Mouse (Mus musculus): ENCODE data around the gene Gga1. TPM values are rescaled to one million over a fixed set of nuclear protein-coding genes. Genes with fewer than 3 reads are reported as not detected.
A peak's percentile ranks its signal among the peaks of the same experiment; 100 is the strongest.

The Gga1 gene
- polyA plus RNA-seq, 1 experiment from 2014 or later = 31.7 TPM

GRCm38 (mm10) chr15:78930192-78930706, 53.3 kb downstream of the Gga1 start:
- Histone ChIP-seq H3K4me2 (ENCODE audit: low read depth, low read length) (no peak overlapping the region), H3K36me3 (ENCODE audit: control insufficient read depth, insufficient read depth, low read length) (no peaks in the 10 kb centered on the region), H3K4me3 (ENCODE audit: low read depth, low read length) (no peak overlapping the region), H3K9me3 (ENCODE audit: control insufficient read depth, low read length) (no peaks in the 10 kb centered on the region), H3K9ac (replicated peaks; ENCODE audit: low read depth, low read length) (no peak overlapping the region), H3K27me3 (ENCODE audit: control insufficient read depth, insufficient read depth, low read length) (no peaks in the 10 kb centered on the region), H3K4me1 (ENCODE audit: control insufficient read depth, insufficient read depth, low read length) (peaks cover 8% of the 10 kb centered on the region; the same call in 1 of the 2 replicates), H3K27ac (ENCODE audit: low read depth, low read length) (no peak overlapping the region)
- no peak for ATAC-seq (ENCODE audit: low read depth)
- 93% methylated on average over 6 of the region's 6 CpGs for WGBS

DNA sequence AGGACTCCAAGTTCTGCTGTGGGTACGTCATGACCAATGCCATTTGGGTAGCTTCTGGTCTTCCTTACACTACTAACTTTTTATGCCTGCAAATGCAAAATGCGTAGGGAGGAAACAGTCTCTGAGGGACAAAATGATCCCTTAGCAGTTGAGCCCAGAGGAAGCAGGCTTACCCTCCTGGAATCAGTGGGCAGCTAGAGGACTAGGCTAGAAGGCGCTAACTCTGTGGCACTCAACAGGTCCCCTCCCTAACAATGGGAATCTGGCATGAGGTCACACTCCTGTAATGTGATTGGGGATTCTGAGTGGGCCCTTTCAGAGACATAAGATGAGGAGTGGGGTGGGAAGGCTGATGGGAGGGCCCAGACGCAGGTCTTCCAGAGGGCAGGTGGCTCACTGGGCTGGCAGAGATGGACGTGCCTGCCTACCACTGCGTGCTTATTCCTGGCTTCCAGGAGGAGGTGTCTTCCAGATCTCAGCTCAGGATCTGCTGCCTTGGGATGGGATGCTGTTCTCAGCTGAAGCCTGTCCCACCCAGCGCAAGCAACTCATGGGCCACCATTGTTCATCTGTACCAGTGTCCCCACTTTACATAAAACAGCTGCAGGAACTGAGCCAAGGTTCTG, 53.9 kb downstream of the Gga1 start:
- no peaks in the 10 kb centered on the region for H3K9me3 ChIP-seq (ENCODE audit: control insufficient read depth, low read length)
- H3K4me2 ChIP-seq (ENCODE audit: low read depth, low read length) = no peak overlapping the region
- no peak overlapping the region for H3K9ac ChIP-seq (replicated peaks; ENCODE audit: low read depth, low read length)
- H3K27me3 ChIP-seq (ENCODE audit: control insufficient read depth, insufficient read depth, low read length) = no peaks in the 10 kb centered on the region
- no peaks in the 10 kb centered on the region for H3K36me3 ChIP-seq (ENCODE audit: control insufficient read depth, insufficient read depth, low read length)
- H3K4me1 ChIP-seq (ENCODE audit: control insufficient read depth, insufficient read depth, low read length) = peaks cover 11% of the 10 kb centered on the region
- no peak overlapping the region for H3K27ac ChIP-seq (ENCODE audit: low read depth, low read length)
- H3K4me3 ChIP-seq (ENCODE audit: low read depth, low read length) = no peak overlapping the region
- ATAC-seq (ENCODE audit: low read depth) = no peak
- WGBS = 92% methylated on average over 7 of the region's 7 CpGs

DNA sequence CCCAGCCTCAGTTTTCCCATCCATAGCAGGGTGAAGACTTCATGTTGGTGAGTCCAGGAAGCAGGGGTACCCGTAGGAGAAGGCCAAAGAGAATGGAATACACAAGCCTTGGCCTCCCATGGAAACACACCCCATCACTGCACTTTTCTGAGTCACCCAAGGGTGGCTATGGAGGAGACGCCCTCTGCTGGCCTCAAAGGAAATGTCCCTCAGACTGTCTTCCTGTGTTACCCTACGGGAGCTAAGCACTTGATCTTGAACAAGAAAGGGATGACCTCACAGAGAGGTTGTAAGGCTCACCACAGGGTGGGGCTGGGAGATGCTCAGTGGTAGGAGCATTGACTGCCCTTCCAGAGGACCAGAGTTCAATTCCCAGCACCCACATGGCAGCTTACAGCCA, 54.6 kb downstream of the Gga1 start:
- whole genome bisulfite sequencing = 19% methylated on average over 3 of the region's 3 CpGs

GRCm38 (mm10) chr15:78934784-78935320, 57.9 kb downstream of the Gga1 start, which contains the start of gene Nol12:
Gene Nol12, plus strand, starts transcription at chr15:78934933.
- WGBS = under 1% methylated on average over 41 of the region's 42 CpGs

More for the DNA sequence above, 54.6 kb downstream of the Gga1 start:
- no peak overlapping the region for H3K4me2 ChIP-seq (ENCODE audit: low read depth, low read length)
- no peaks in the 10 kb centered on the region for H3K9me3 ChIP-seq (ENCODE audit: control insufficient read depth, low read length)
- no peak overlapping the region for H3K27ac ChIP-seq (ENCODE audit: low read depth, low read length)
- H3K4me3 ChIP-seq (ENCODE audit: low read depth, low read length) = no peak overlapping the region
- peaks cover 12% of the 10 kb centered on the region for H3K4me1 ChIP-seq (ENCODE audit: control insufficient read depth, insufficient read depth, low read length)
- no peaks in the 10 kb centered on the region for H3K36me3 ChIP-seq (ENCODE audit: control insufficient read depth, insufficient read depth, low read length)
- ATAC-seq (ENCODE audit: low read depth) = no peak
- H3K27me3 ChIP-seq (ENCODE audit: control insufficient read depth, insufficient read depth, low read length) = no peaks in the 10 kb centered on the region
- H3K9ac ChIP-seq (replicated peaks; ENCODE audit: low read depth, low read length) = no peak overlapping the region

DNA sequence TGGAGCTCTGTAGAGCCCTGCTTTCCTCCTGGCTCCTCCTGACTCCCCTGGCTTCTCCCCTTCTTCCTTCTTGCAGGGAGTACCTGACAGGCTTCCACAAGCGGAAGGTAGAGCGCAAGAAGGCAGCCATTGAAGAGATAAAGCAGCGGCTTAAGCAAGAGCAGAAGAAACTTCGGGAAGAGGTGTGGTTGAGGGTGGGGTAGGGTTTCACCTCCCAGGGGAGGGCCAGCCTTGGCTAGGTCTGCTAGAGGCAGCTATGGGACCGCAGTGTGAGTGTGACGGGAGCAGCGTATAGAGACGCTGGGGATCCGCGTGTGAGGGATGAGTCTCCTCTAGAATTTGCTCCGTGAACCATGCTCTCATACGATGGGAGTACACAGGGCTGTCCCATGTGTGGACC, 59.4 kb downstream of the Gga1 start:
- H3K27ac ChIP-seq (ENCODE audit: low read depth, low read length) = no peak overlapping the region
- no peak overlapping the region for H3K4me2 ChIP-seq (ENCODE audit: low read depth, low read length)
- H3K27me3 ChIP-seq (ENCODE audit: control insufficient read depth, insufficient read depth, low read length) = no peaks in the 10 kb centered on the region
- H3K4me1 ChIP-seq (ENCODE audit: control insufficient read depth, insufficient read depth, low read length) = peaks cover 12% of the 10 kb centered on the region
- H3K36me3 ChIP-seq (ENCODE audit: control insufficient read depth, insufficient read depth, low read length) = peaks cover 27% of the 10 kb centered on the region
- 94% methylated on average over 12 of the region's 12 CpGs for WGBS
- H3K4me3 ChIP-seq (ENCODE audit: low read depth, low read length) = no peak overlapping the region
- H3K9me3 ChIP-seq (ENCODE audit: control insufficient read depth, low read length) = no peaks in the 10 kb centered on the region
- no peak for ATAC-seq (ENCODE audit: low read depth)
- no peak overlapping the region for H3K9ac ChIP-seq (replicated peaks; ENCODE audit: low read depth, low read length)

More at GRCm38 (mm10) chr15:78934784-78935320, 57.9 kb downstream of the Gga1 start, which contains the start of gene Nol12:
- Histone ChIP-seq H3K4me1 (ENCODE audit: control insufficient read depth, insufficient read depth, low read length) (peaks cover 12% of the 10 kb centered on the region), H3K4me3 (ENCODE audit: low read depth, low read length) (peak within 1 kb of the TSS; percentile 51), H3K9ac (replicated peaks; ENCODE audit: low read depth, low read length) (peak within 1 kb of the TSS; percentile 68), H3K4me2 (ENCODE audit: low read depth, low read length) (peak within 1 kb of the TSS; percentile 73), H3K36me3 (ENCODE audit: control insufficient read depth, insufficient read depth, low read length) (peaks cover 13% of the 10 kb centered on the region), H3K27me3 (ENCODE audit: control insufficient read depth, insufficient read depth, low read length) (no peaks in the 10 kb centered on the region), H3K27ac (ENCODE audit: low read depth, low read length) (peak within 1 kb of the TSS; percentile 80), H3K9me3 (ENCODE audit: control insufficient read depth, low read length) (no peaks in the 10 kb centered on the region)
- ATAC-seq (ENCODE audit: low read depth) = peak; percentile 91

DNA sequence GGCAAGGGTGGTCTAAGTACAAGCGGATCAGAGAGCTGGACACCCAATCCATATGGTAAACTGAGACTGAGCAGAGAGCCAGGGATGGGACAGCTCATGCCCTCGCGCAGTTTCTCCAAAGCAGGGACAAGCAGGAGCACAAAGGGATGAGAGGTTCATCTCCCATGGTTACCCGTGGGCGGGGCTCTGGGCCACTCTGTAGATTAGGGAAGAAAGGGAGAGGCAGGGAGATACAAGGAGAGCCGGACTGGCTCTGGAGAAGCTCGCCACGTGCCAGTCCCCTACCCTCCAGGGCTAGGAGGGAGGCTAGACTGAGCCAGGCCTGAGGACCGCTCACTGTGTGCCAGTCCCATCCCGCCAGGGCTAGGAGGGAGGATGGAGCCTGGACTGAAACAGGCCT, 60.3 kb downstream of the Gga1 start:
- WGBS = 89% methylated on average over 10 of the region's 10 CpGs
- peaks cover 27% of the 10 kb centered on the region for H3K36me3 ChIP-seq (ENCODE audit: control insufficient read depth, insufficient read depth, low read length)
- H3K4me1 ChIP-seq (ENCODE audit: control insufficient read depth, insufficient read depth, low read length) = peaks cover 12% of the 10 kb centered on the region
- no peak for ATAC-seq (ENCODE audit: low read depth)
- H3K4me3 ChIP-seq (ENCODE audit: low read depth, low read length) = no peak overlapping the region
- 0 out of 2 replicates have a peak overlapping the region, but pooled peaks have one; percentile 21 for H3K9ac ChIP-seq (replicated peaks; ENCODE audit: low read depth, low read length)
- H3K27me3 ChIP-seq (ENCODE audit: control insufficient read depth, insufficient read depth, low read length) = no peaks in the 10 kb centered on the region
- H3K27ac ChIP-seq (ENCODE audit: low read depth, low read length) = no peak overlapping the region
- no peaks in the 10 kb centered on the region for H3K9me3 ChIP-seq (ENCODE audit: control insufficient read depth, low read length)
- H3K4me2 ChIP-seq (ENCODE audit: low read depth, low read length) = no peak overlapping the region

DNA sequence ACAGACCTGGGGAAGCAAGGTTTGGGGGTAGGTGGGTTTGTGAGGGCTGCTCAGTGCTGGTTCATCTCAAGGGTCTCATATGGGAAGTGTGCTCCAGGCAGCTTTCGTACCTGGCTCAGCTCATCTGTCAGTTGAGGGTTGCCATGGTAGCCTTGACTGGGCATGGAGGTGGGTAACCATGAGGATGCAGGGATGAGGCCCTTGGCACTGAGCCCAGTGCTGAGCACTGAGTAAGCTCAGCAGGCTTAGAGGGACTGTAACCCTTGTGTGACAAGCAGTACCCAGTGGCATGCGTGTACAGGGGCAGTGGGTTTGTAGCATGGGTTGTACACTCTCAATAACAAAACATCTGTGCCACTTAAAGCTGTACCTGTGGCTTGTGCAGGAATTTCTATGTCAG, 61.0 kb downstream of the Gga1 start:
- Histone ChIP-seq H3K9ac (replicated peaks; ENCODE audit: low read depth, low read length) (no peak overlapping the region), H3K27ac (ENCODE audit: low read depth, low read length) (no peak overlapping the region), H3K4me1 (ENCODE audit: control insufficient read depth, insufficient read depth, low read length) (peaks cover 12% of the 10 kb centered on the region), H3K4me2 (ENCODE audit: low read depth, low read length) (no peak overlapping the region), H3K27me3 (ENCODE audit: control insufficient read depth, insufficient read depth, low read length) (no peaks in the 10 kb centered on the region), H3K9me3 (ENCODE audit: control insufficient read depth, low read length) (no peaks in the 10 kb centered on the region), H3K36me3 (ENCODE audit: control insufficient read depth, insufficient read depth, low read length) (peaks cover 27% of the 10 kb centered on the region), H3K4me3 (ENCODE audit: low read depth, low read length) (no peak overlapping the region)
- 79% methylated on average over 2 of the region's 2 CpGs for WGBS
- no peak for ATAC-seq (ENCODE audit: low read depth)

DNA sequence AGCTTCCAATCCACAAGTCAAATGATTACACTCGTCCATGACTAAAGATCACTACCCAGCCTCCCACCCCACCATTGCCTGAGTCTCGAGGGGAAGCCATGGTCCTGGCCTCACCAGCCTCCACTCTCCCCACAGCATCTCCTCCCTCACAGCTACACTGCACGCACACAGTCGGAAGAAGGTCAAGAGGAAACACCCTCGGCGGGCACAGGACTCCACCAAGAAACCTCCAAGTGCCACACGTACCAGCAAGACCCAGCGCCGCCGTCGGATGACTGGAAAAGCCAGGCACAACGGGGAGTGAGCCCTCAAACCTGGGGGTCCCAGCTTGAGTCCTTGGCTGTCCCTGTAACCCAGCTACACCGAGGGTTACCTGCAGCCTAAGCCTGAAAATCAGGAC, 63.3 kb downstream of the Gga1 start:
- no peaks in the 10 kb centered on the region for H3K27me3 ChIP-seq (ENCODE audit: control insufficient read depth, insufficient read depth, low read length)
- H3K9ac ChIP-seq (replicated peaks; ENCODE audit: low read depth, low read length) = no peak overlapping the region
- ATAC-seq (ENCODE audit: low read depth) = no peak
- H3K27ac ChIP-seq (ENCODE audit: low read depth, low read length) = no peak overlapping the region
- H3K9me3 ChIP-seq (ENCODE audit: control insufficient read depth, low read length) = no peaks in the 10 kb centered on the region
- H3K4me3 ChIP-seq (ENCODE audit: low read depth, low read length) = no peak overlapping the region
- peaks cover 12% of the 10 kb centered on the region for H3K4me1 ChIP-seq (ENCODE audit: control insufficient read depth, insufficient read depth, low read length)
- no peak overlapping the region for H3K4me2 ChIP-seq (ENCODE audit: low read depth, low read length)
- peaks cover 27% of the 10 kb centered on the region for H3K36me3 ChIP-seq (ENCODE audit: control insufficient read depth, insufficient read depth, low read length)
- WGBS = 94% methylated on average over 13 of the region's 13 CpGs

DNA sequence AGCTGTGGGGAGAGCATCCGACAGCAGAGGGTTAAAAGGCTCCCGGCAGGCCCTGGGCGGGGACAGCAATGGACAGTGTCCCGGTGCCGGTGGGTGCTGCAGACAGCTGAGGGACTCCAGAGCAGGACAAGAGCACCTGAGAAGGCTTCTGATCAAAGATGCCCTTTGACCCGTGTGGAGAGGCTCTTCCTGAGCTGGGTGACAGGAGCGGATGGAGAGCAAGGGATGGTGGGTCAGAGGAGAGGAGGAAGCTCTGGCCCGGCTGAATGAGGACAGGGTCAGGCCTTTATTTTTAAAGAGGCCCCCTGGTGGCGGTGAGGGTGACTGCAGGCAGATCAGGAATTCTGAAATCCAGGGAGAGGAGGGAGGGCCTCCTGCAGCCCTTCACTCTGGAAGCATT, 65.7 kb downstream of the Gga1 start:
- Histone ChIP-seq H3K27me3 (ENCODE audit: control insufficient read depth, insufficient read depth, low read length) (no peaks in the 10 kb centered on the region), H3K4me3 (ENCODE audit: low read depth, low read length) (0 out of 2 replicates have a peak overlapping the region, but pooled peaks have one; percentile 15), H3K9me3 (ENCODE audit: control insufficient read depth, low read length) (no peaks in the 10 kb centered on the region), H3K9ac (replicated peaks; ENCODE audit: low read depth, low read length) (peak overlapping the region; percentile 8; the same call in 1 of the 2 replicates), H3K36me3 (ENCODE audit: control insufficient read depth, insufficient read depth, low read length) (peaks cover 25% of the 10 kb centered on the region), H3K4me2 (ENCODE audit: low read depth, low read length) (peak overlapping the region; percentile 36), H3K27ac (ENCODE audit: low read depth, low read length) (peak overlapping the region; percentile 45; the same call in 1 of the 2 replicates), H3K4me1 (ENCODE audit: control insufficient read depth, insufficient read depth, low read length) (peaks cover 2% of the 10 kb centered on the region; the same call in 1 of the 2 replicates)
- under 1% methylated on average over 9 of the region's 9 CpGs for WGBS
- peak; percentile 60 for ATAC-seq (ENCODE audit: low read depth)

Measured in neural tube, embryonic 14.5 days (tissue).